Mouse (Mus musculus): ENCODE measurements around the gene Znrf2. TPM values are rescaled to one million over a fixed set of nuclear protein-coding genes. Genes with fewer than 3 reads are reported as not detected.

Znrf2 gene
- polyA plus RNA-seq, 1 experiment from 2014 or later, result 6.7 TPM

DNA sequence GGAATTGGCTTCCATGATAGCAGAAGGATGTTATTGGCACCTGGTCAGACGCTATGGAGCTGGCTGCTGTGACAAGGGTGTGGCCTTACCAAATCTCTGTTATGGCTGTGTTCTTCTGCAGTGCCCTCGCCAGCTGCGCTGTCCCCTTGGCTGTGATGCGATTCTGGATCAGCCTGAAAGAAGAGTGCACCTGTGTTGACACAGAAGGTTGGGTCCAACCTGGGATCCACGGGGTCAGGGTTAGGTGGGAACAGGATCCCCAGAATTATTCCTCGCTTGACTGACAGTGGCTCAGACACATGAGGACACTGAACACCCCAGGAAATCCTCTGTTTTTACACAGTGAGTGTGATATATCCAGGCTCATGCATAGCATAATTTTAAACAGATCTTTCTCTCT lies 111.2 kb downstream of the Znrf2 start:
- Histone ChIP-seq H3K4me1 (replicated peaks; ENCODE audit: insufficient read depth, low read length) (no peaks in the 10 kb centered on the region), H3K27me3 (ENCODE audit: insufficient read depth, low read length) (no peaks in the 10 kb centered on the region), H3K4me3 (replicated peaks; ENCODE audit: low read depth, low read length) (no peak overlapping the region), H3K4me2 (ENCODE audit: low read length) (no peak overlapping the region), H3K36me3 (ENCODE audit: insufficient read depth, low read length) (0 out of 2 replicates have a peak, but pooled peaks cover 5% of the 10 kb centered on the region), H3K27ac (no peak overlapping the region), H3K9me3 (replicated peaks; ENCODE audit: low read length) (no peaks in the 10 kb centered on the region), H3K9ac (ENCODE audit: low read depth, low read length) (no peak overlapping the region)
- TF ChIP-seq CTCF (IDR thresholded peaks at IDR 0.05; ENCODE audit: low read depth), result no peak
- DNase-seq (ENCODE audit: low spot score) (no peak), ATAC-seq (replicated peaks; ENCODE audit: low FRiP score, low read depth) (no peak)
- WGBS, result 81% methylated on average over 6 of the region's 6 CpGs

DNA sequence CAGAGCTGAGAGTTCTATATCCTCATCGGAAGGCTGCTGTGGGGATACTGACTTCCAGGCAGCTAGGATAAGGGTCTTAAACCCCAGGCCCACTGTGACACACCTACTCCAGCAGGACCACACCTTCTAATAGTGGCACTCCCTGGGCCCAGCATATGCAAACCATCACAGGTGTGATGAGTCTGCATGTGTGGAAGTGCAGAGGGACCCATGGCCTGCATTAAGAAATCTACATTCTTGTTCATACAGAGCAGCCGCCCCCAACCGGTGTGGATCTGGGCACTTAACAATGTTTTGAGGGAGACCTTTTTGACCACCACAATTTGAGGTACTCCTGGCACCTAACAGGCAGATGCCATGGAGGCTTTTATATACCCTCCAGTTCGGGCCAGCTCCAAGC lies 114.9 kb downstream of the Znrf2 start:
- no peak overlapping the region for H3K4me2 ChIP-seq (ENCODE audit: low read length)
- no peak for DNase-seq (ENCODE audit: low spot score)
- H3K36me3 ChIP-seq (ENCODE audit: insufficient read depth, low read length), result 0 out of 2 replicates have a peak, but pooled peaks cover 5% of the 10 kb centered on the region
- no peak for ATAC-seq (replicated peaks; ENCODE audit: low FRiP score, low read depth)
- H3K9ac ChIP-seq (ENCODE audit: low read depth, low read length), result no peak overlapping the region
- H3K4me3 ChIP-seq (replicated peaks; ENCODE audit: low read depth, low read length), result no peak overlapping the region
- H3K4me1 ChIP-seq (replicated peaks; ENCODE audit: insufficient read depth, low read length), result no peaks in the 10 kb centered on the region
- H3K27ac ChIP-seq, result no peak overlapping the region
- no peaks in the 10 kb centered on the region for H3K9me3 ChIP-seq (replicated peaks; ENCODE audit: low read length)
- no peaks in the 10 kb centered on the region for H3K27me3 ChIP-seq (ENCODE audit: insufficient read depth, low read length)
- 93% methylated on average over 4 of the region's 4 CpGs for WGBS
- TF ChIP-seq CTCF (IDR thresholded peaks at IDR 0.05; ENCODE audit: low read depth), result no peak

DNA sequence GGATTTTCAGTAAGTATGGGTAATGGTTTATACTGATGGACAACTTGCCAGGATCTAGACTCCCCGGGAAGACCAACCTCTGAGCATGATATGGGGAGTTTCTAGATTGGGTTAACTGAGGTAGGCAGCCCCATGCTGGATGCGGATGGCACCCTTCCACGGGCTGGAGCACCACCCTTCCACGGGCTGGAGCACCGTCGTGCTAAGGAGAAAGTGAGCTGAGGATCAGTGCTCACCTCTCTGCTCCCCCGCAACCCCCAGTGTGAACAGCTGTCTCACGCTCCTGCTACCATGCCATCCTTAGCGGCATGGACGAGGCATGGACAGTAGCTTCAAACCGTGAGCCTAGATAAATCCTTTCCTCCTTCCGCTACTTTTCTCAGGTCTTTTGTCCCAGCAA lies 115.8 kb downstream of the Znrf2 start:
- Histone ChIP-seq H3K4me2 (ENCODE audit: low read length) (no peak overlapping the region), H3K27me3 (ENCODE audit: insufficient read depth, low read length) (no peaks in the 10 kb centered on the region), H3K4me1 (replicated peaks; ENCODE audit: insufficient read depth, low read length) (no peaks in the 10 kb centered on the region), H3K36me3 (ENCODE audit: insufficient read depth, low read length) (0 out of 2 replicates have a peak, but pooled peaks cover 5% of the 10 kb centered on the region), H3K4me3 (replicated peaks; ENCODE audit: low read depth, low read length) (no peak overlapping the region), H3K9me3 (replicated peaks; ENCODE audit: low read length) (no peaks in the 10 kb centered on the region), H3K27ac (no peak overlapping the region), H3K9ac (ENCODE audit: low read depth, low read length) (no peak overlapping the region)
- DNase-seq (ENCODE audit: low spot score) (no peak), ATAC-seq (replicated peaks; ENCODE audit: low FRiP score, low read depth) (no peak)
- 92% methylated on average over 12 of the region's 12 CpGs for WGBS
- TF ChIP-seq CTCF (IDR thresholded peaks at IDR 0.05; ENCODE audit: low read depth), result no peak

DNA sequence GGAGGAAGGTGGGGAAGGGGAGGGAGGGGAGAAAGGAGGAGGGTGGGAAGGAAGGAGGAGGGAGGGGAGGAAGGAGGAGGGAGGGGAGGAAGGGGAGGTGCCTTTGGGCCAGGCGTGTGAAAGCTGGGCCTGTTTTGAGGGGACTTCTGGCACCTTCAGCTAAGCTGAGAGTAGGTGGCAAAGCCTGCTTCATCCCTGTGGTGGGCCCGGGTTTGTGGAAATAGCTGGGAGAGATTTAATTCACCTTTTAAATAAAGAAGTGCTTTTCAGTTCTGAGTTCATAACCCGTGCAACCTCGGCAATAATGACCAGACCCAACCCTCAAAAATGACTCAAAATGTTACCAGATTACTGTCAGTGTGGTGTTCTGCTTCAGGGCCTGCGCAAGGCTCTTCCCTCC lies 116.5 kb downstream of the Znrf2 start:
- Histone ChIP-seq H3K9me3 (replicated peaks; ENCODE audit: low read length) (no peaks in the 10 kb centered on the region), H3K27me3 (ENCODE audit: insufficient read depth, low read length) (no peaks in the 10 kb centered on the region), H3K36me3 (ENCODE audit: insufficient read depth, low read length) (no peaks in the 10 kb centered on the region), H3K9ac (ENCODE audit: low read depth, low read length) (no peak overlapping the region), H3K4me2 (ENCODE audit: low read length) (no peak overlapping the region), H3K4me1 (replicated peaks; ENCODE audit: insufficient read depth, low read length) (no peaks in the 10 kb centered on the region), H3K27ac (no peak overlapping the region), H3K4me3 (replicated peaks; ENCODE audit: low read depth, low read length) (no peak overlapping the region)
- 76% methylated on average over 5 of the region's 5 CpGs for WGBS
- ATAC-seq (replicated peaks; ENCODE audit: low FRiP score, low read depth), result no peak
- TF ChIP-seq CTCF (IDR thresholded peaks at IDR 0.05; ENCODE audit: low read depth), result no peak
- no peak for DNase-seq (ENCODE audit: low spot score)

DNA sequence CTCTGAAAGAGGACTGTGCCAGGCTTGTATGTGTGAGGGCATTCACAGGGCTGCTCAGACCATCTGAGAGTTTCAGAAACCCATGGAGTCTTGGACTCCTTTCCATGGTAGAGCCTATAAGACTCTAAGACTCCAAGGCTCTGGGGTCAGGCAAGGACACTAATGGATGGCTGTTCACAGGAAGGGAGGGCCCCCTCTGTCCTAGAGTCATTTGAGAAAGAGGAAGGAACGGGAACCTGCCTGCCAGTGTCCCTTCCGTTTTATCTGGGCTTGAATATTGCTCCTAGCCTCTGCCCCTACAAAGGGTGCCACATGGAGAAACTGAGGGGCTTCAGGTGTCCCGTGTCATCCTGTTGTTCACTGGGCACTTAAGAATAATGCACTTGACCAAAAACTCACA lies 117.2 kb downstream of the Znrf2 start:
- Histone ChIP-seq H3K27me3 (ENCODE audit: insufficient read depth, low read length) (no peaks in the 10 kb centered on the region), H3K9ac (ENCODE audit: low read depth, low read length) (no peak overlapping the region), H3K36me3 (ENCODE audit: insufficient read depth, low read length) (no peaks in the 10 kb centered on the region), H3K4me1 (replicated peaks; ENCODE audit: insufficient read depth, low read length) (no peaks in the 10 kb centered on the region), H3K4me2 (ENCODE audit: low read length) (no peak overlapping the region), H3K27ac (no peak overlapping the region), H3K4me3 (replicated peaks; ENCODE audit: low read depth, low read length) (no peak overlapping the region), H3K9me3 (replicated peaks; ENCODE audit: low read length) (no peaks in the 10 kb centered on the region)
- ATAC-seq (replicated peaks; ENCODE audit: low FRiP score, low read depth), result no peak
- no peak for DNase-seq (ENCODE audit: low spot score)
- no peak for TF ChIP-seq CTCF (IDR thresholded peaks at IDR 0.05; ENCODE audit: low read depth)
- WGBS, result 67% methylated on average over 3 of the region's 3 CpGs

DNA sequence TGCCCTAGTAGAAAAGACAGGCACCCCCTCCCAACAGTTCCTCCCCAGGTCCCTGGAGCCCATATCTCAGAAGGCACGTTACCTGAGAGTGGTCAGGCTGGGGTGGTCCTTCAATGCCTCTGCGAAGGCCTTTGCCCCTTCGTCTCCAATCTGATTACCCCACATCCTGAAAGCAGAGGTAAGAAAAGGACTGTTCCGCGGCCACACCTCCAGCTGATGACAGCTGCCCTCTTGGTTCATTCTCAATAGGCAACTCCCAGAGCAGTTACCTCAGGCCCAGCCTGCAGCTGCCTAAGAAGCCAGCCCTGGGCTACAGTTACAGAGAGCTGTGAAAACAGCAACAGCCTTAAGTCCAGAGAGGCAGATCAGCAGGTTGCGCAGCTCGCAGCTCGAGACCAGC lies 117.6 kb downstream of the Znrf2 start:
- no peak for ATAC-seq (replicated peaks; ENCODE audit: low FRiP score, low read depth)
- WGBS, result 92% methylated on average over 8 of the region's 8 CpGs
- DNase-seq (ENCODE audit: low spot score), result no peak

DNA sequence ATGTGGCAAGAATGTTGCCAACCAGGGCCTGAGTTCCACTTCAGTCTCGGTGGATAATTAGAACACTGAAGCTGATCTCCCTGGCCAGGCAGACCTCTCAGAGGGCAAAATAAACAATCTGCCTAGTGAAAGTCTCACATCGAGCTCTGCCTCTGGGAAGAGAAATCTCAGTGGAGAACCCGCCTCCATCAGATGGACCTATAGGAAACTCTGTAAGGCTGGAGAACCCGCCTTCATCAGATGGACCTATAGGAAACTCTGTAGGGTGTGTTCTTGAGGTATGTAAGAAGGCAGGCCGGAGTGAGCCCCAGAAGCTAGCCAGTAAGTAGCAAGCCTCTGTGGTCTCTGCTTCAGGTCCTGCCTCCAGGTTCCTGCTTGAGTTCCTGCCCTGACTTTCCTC lies 118.2 kb downstream of the Znrf2 start:
- Histone ChIP-seq H3K9ac (ENCODE audit: low read depth, low read length) (no peak overlapping the region), H3K4me2 (ENCODE audit: low read length) (no peak overlapping the region), H3K27me3 (ENCODE audit: insufficient read depth, low read length) (no peaks in the 10 kb centered on the region), H3K27ac (no peak overlapping the region), H3K36me3 (ENCODE audit: insufficient read depth, low read length) (no peaks in the 10 kb centered on the region), H3K4me1 (replicated peaks; ENCODE audit: insufficient read depth, low read length) (no peaks in the 10 kb centered on the region), H3K4me3 (replicated peaks; ENCODE audit: low read depth, low read length) (no peak overlapping the region), H3K9me3 (replicated peaks; ENCODE audit: low read length) (no peaks in the 10 kb centered on the region)
- no peak for DNase-seq (ENCODE audit: low spot score)
- TF ChIP-seq CTCF (IDR thresholded peaks at IDR 0.05; ENCODE audit: low read depth), result no peak
- WGBS, result 74% methylated on average over 5 of the region's 5 CpGs
- no peak for ATAC-seq (replicated peaks; ENCODE audit: low FRiP score, low read depth)

More for the DNA sequence above, 117.6 kb downstream of the Znrf2 start:
- no peak for TF ChIP-seq CTCF (IDR thresholded peaks at IDR 0.05; ENCODE audit: low read depth)
- no peaks in the 10 kb centered on the region for H3K4me1 ChIP-seq (replicated peaks; ENCODE audit: insufficient read depth, low read length)
- H3K27ac ChIP-seq, result no peak overlapping the region
- H3K27me3 ChIP-seq (ENCODE audit: insufficient read depth, low read length), result no peaks in the 10 kb centered on the region
- H3K9ac ChIP-seq (ENCODE audit: low read depth, low read length), result no peak overlapping the region
- H3K4me3 ChIP-seq (replicated peaks; ENCODE audit: low read depth, low read length), result no peak overlapping the region
- no peaks in the 10 kb centered on the region for H3K9me3 ChIP-seq (replicated peaks; ENCODE audit: low read length)
- H3K36me3 ChIP-seq (ENCODE audit: insufficient read depth, low read length), result no peaks in the 10 kb centered on the region
- no peak overlapping the region for H3K4me2 ChIP-seq (ENCODE audit: low read length)
